Mouse (Mus musculus): ENCODE data around the gene P2rx5.

GRCm38 (mm10) chr11:73185872-73186615 is 25.8 kb downstream of the P2rx5 start:
- TF ChIP-seq MAZ (IDR thresholded peaks at IDR 0.05; ENCODE audit: low read depth, low read length): no peak
- TF ChIP-seq EP300 (IDR thresholded peaks at IDR 0.05; ENCODE audit: low read length): no peak
- no peak for TF ChIP-seq CHD2 (IDR thresholded peaks at IDR 0.05; ENCODE audit: low read length)

Measured in CH12.LX (cell line).